Mouse (Mus musculus): ENCODE results near the gene Ppp2r1b.

Gene Ppp2r1b

DNA sequence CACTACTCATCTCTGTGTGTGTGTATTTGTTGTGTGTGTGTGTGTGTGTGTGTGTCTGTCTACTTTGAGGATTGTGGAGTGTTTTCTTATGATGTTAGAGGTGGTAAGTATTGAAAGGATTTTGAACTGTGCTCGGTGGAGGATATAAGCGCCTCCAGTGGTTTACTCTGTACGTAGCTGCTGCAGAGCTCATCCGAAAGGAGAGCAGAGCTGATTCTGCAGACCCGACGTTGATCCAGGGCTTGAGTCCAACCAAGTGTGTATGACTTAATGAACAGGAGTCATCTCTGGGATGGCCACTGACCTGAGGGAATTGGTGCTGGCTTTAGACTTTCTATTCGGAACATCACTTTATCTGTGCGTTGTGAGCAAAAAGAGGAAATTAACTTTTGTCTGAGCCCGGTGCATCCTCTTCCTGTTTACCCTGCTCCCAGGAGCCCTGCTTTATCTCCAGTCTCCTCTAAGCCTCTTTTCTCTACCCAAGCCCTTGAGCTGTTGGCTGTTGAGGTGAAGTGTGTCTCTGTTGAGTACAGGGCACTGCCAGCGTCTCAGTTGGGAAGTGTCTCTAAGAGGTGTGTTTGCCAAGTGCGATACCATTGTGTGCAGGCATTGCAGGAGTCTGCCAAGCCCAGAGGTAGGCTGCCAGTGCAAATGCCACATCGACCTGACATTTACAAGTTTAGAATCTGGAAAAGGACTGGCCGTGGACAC, 3.9 kb upstream of the Ppp2r1b start:
- DNase-seq, result no peak

DNA sequence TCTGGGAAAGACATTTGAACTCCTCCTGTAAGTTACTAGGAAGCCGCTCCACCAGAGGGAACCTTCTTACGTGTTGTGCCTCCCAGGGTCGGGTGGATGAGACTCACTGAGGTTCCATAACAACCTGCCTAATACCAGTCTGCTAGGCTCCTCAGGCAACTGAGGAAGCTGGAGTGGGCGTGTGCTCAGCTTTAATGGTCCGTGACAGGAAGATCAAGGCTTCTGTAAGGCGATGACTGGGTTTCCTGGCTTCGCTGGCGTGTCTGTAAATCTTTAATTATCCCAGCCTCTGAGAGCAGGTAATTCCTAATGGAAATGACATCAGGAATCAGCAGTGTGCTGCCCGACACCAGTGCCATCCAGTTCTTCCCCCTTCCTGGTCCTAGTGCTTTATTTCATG, 446 bp downstream of the Ppp2r1b start:
- no peak for DNase-seq

DNA sequence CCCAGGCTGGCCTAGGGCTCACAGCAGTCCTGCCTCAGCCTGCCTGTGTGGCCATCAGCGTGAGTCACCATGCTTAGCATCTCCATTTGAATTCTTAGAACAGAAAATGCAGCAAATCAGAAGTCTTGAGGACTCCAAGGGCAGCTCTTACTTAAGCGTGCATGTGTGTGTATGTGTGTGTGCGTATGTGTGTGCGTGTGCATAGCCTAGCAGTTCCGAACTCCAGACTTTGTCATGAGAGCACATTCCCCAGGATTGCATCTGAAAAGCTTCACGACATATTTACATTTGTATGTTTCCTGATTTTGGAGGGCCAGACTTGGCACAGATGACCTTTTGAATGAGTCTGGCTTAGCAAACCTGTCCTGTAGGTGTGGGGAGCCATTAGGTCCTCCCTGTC, 2.0 kb downstream of the Ppp2r1b start:
- no peak for DNase-seq

DNA sequence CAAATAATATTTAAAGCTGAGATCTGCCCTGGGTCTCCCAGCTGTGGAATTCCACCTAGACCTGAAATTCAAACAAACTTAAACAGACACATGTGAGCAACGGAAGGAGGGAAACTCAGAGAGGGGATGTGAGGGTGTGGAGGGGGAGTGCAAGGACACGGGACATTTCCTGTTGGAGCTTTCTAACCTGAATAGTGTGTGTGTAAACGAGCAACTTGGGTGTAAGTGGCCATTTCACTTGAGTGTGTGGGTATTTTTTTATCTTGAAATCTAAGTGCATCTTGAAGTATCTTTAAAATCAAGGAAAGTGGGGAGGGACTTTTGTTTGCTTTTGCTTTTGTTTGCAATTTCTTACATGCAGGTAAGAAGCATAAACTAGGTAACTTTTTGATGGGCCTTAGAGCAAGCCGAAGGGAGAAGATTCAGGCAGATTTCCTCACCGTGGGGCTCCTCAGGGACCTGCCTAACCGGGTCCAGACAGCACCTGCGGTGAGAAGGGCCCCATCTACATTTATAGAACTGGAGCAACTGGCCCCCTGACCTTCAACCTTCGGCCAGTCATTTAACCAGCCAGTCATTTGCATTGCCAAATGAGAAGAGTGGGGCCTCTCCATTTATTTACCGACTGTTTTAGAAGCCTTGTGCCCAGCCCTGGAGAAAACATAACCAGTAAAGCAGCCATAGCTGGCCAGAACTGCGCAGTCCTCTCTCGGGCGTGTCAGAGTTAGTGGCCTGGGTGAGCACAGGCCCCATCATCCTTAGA, 2.7 kb downstream of the Ppp2r1b start:
- DNase-seq, result no peak

GRCm38 (mm10) chr9:50848821-50849220, 3.7 kb downstream of the Ppp2r1b start:
- DNase-seq, result no peak

GRCm38 (mm10) chr9:50849249-50849648, 4.1 kb downstream of the Ppp2r1b start:
- DNase-seq, result peak; percentile 96

DNA sequence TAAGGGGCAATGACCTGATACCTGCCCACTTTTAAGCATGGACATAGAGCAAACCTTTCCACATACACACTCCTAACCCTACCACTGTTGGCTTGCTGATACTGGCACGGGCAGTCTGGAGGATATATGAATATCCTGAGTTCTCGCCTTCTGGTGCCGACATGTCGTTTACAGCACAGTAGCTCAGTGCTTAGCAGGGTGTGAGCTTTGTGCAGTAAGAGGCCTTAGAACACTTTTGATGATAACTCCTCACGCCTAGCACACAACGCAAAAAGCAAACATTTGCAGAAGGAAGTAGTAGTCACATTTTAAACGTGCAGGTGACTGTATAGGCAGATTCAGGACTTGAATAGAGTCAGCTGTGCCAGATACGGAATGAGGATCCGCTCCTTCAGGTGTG, 4.7 kb downstream of the Ppp2r1b start:
- DNase-seq, result no peak

DNA sequence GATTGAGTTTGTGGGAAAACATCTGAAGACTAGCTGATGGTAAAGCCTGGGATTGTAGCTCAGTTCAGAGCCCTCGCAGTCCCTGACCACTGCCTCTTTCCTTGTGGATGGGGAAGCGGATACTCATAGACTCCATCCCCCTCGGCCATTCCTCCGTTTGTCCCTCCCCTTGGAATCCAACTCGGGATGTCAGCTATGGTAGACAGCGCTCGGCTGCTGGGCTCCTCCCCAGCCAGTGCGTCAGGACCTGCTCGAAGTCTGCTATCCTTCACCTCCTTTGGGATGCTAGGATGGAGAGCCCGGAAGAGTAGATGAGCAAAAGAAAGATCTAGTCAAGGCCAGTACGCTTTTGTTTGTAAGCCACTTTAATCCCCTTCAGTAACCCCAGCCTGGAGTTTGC, 5.2 kb downstream of the Ppp2r1b start:
- no peak for DNase-seq

GRCm38 (mm10) chr9:50850713-50851112, 5.6 kb downstream of the Ppp2r1b start:
- no peak for DNase-seq

DNA sequence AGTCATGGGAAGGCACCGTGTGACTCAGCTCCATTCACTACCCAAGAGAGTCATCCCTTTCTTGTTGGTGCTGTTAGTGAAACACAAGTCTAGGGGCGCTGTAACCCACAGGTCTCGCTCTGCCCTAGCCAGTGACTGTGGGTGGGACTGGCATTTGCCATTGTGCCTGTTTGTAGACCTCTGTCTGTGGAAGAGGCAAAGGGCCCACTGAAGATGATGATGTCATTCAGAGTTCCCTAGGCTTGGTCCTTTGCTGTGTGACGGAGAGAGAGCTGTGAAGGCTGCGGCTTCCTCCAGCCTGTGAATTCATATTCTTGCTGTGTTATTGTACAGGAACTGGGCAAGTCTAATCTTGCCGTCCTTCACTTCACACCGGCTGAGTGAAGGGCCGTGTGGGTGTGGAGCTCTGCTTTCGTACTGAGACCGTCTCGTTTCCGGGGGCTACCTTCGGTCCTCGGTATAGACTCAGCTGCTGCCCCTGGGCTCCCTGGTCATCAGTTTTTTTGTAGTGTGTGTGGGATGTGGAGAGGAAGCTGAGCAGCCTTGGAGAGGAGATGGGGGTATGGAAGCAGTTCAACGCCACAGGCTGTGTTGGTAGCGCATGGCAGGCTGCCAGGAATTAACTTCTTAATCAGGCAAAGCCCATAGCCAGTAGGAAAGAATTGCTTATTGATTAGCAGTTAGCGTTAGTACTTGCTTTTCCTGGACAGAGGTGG, 7.7 kb downstream of the Ppp2r1b start:
- peak; percentile 50 for DNase-seq

DNA sequence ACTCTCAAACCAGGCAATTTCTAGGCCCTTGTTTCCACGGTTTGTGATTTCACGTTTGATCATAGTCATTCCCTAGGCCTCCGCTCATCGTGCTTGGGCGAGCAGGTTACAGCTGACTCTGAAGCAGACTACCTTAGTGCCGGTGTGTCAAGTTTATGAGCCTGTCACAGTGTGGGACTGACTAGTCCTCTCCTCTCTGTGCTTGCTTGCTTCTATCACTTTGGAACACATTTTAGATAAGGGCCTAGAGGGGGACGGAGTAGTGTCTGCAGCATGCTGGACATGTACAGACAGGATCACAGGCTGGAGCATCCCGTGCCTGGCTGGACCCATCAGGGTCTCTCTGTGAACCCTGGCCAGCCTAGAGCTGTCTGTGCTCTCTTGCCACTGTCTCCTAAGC, 9.3 kb downstream of the Ppp2r1b start:
- no peak for DNase-seq

GRCm38 (mm10) chr9:50855133-50855766, 10.1 kb downstream of the Ppp2r1b start:
- DNase-seq, result no peak

DNA sequence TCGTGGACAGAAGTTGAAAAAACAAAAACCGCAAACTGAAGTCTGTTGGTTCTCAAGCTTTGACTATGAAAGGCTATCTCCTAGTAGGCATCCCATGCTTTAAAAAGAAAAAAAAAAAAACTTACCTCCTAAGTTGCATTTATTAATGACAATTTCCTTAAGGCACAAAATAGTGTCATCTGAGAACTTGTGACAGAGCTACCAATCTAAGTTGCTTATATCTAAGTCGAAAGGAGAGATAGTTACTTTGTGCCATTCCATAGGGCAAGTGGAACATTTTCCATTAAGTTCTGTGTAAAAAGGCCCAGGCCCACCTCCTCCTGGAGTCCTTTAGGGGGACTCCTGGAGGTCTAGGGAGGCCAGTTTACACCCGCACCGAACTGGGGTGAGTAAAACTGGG, 10.7 kb downstream of the Ppp2r1b start:
- DNase-seq, result no peak

GRCm38 (mm10) chr9:50856341-50857081, 11.4 kb downstream of the Ppp2r1b start:
- peak; percentile 86 for DNase-seq

DNA sequence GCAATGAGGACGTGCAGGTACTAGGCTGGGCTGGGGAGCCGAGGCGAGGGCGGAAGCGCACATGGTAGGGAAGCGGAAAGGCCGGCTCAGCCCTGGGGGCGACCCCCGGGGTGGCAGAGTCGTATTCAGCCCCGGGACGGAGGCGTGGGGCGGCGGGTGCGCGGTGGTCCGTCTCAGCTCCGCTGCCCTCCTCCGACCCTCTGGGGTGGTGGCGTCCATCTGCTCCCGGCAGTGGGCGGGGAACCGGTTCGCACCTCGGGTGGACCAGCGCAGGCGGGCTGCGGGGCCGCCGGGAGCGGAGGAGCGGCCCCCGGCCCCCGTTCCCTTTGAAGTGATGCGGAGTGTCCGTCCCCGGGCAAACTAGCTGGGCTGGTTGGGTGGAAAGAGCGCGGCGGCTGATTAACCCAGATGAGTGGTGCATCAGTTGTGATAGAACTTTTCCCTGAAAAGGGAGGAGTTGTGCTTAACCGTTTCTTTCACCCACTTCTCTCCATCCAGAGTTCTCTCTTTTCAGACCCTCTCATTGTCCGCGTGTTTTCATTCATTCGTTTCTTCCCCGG, 12.1 kb downstream of the Ppp2r1b start:
- DNase-seq, result no peak

DNA sequence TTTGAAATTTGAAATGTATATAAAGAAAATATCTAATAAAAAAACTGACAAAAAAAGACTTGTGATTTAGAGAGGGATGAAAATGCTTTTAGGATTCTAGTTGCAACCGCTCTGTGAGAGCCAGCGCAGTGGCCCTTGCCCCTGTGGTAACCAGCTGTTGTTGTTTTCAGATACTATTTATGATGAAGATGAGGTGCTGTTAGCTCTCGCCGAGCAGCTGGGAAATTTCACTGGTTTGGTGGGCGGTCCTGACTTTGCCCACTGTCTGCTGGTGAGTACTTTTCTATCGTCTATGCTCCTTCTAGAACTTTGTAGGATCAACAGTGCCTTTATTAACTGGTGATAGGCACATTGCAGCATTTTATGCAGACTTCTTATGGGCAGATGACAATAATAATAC, 13.6 kb downstream of the Ppp2r1b start:
- DNase-seq, result no peak

- no peak for DNase-seq
Observed at GRCm38 (mm10) chr9:50861119-50861839, 16.2 kb downstream of the Ppp2r1b start.

GRCm38 (mm10) chr9:50863824-50864223, 18.7 kb downstream of the Ppp2r1b start:
- no peak for DNase-seq

DNA sequence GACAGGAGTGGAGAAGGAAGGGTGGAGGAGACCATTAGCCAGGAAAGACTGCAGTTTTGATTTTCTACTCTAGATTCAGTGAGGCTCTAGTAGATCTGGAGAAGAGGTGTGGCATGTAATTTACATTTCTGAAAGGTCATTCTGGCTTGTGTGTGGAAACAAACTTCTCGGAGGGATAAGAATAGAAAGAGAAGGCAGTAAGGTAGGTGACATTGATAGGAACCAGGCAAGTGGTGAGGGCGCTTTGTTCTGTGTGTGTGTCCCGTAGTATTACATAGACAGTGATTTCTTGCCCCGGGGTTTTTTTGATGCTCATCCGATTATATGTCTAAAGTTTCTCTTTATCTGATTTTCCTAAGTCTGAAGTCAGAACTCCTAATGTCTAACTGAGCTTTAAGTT, 19.8 kb downstream of the Ppp2r1b start:
- DNase-seq, result no peak

DNA sequence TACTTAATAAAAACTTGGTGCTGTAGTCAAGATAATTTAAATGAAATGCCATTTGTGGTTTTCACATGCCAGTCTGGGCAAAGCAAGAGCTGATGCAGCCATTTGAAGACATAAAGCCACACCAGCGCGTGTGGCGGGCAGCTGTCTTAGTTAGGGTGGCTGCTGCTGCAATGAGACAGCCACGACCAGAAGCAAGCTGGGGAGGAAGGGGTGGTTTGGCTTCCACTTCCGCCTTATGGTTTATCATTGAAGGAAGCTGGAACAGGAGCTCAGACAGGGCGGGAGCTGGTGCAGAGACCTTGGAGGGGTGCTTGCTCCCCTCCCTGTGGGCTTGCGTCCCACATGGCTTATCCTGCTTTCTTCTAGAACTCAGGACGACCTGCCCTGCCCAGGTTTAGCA, 20.7 kb downstream of the Ppp2r1b start:
- no peak for DNase-seq

DNA sequence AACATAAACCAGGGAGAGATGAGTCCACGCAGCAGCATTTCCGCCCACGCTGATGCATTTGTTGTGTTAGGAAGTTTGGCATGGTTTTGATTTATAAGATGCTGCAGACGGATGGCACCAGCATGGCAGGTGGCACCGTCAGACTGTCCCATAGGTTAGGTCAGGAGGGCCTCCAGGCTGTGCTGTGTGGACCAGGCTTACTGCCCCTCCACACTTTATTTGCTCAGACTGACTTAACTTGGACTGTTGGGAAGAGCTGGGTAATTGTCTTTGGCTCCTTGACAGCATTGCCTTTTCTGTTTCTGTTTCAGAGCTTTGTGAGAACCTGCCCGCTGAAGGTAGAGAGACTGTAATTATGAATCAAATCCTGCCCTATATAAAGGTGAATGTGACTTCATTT, 21.9 kb downstream of the Ppp2r1b start:
- DNase-seq, result no peak

- DNase-seq, result no peak
Observed at GRCm38 (mm10) chr9:50868182-50868581, 23.1 kb downstream of the Ppp2r1b start.

All from right cerebral cortex, postnatal 14 days (tissue).